Mouse (Mus musculus): ENCODE measurements around the gene Vps33a.

DNA sequence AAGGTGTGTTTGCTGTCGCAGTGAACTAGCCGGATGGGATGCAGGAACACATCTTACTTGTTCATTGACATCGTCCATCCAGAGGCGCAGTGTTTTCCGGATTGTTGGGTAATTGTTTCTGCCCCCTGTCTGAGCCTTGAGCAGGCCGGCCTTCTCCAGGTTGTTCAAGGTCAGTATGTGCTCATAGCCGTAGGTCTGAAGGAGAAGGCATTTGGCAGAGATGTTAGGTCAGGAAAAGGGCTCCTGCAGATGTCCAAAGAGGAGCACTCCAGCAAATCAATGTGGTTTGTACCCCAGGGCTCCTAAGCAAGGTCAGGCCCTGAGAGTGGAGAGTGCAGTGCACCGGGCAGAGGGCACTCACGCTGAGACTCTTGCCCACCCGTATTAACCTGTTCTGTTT is 39.0 kb downstream of the Vps33a start:
- no peak for TF ChIP-seq GATA1 (IDR thresholded peaks at IDR 0.05; ENCODE audit: borderline replicate concordance, low read length)
- TF ChIP-seq FLI1 (IDR thresholded peaks at IDR 0.05; ENCODE audit: low read length): no peak
